Comparison of ENCODE assay signal across 9 mouse cellular contexts in genomic region chr7:97429705-97430104, GRCm38 (mm10). TPM values are rescaled to one million over a fixed set of nuclear protein-coding genes. Genes with fewer than 3 reads are reported as not detected.
A peak's percentile ranks its signal among the peaks of the same experiment; 100 is the strongest.
DNase-seq lines count a peak whose midpoint lies in the region; ATAC-seq lines count a peak whose summit lies in the region.
"Had no signal": no experiment of that assay in that cellular context is flagged by ENCODE, and none has a peak within 500 bp of the region (broad histone marks: within the 10 kb centered on the region; RNA-seq: fewer than 3 reads in every experiment).

No protein-coding gene starts in this region.

- H3K4me3 ChIP-seq in lung, embryonic 16.5 days (ENCODE audit: low read length): no peak overlapping the region
- H3K4me3 ChIP-seq in intestine, embryonic 14.5 days (ENCODE audit: low read depth, low read length): no peak overlapping the region
- H3K4me3 ChIP-seq: liver, embryonic 13.5 days had no signal

- 10% methylated on average over 5 of the region's 5 CpGs for WGBS in lung, embryonic 16.5 days
- 2% methylated on average over 5 of the region's 5 CpGs for WGBS in intestine, embryonic 14.5 days

- DNase-seq in lung, postnatal 14 days: no peak
- peak; percentile 88 for DNase-seq in embryo, embryonic 11 days
- DNase-seq in intestine, embryonic 14.5 days (ENCODE audit: low spot score): peak; percentile 71
- DNase-seq in yolk sac, embryonic 10.5 days (ENCODE audit: low spot score): peak; percentile 74
- no peak for DNase-seq in gastrocnemius, adult 18-20 months (ENCODE audit: low spot score)
- DNase-seq: liver, embryonic 13.5 days had no signal

- ATAC-seq in lung, embryonic 16.5 days (ENCODE audit: low read depth): peak; percentile 52
- no peak; the same call in 1 of the 2 replicates for ATAC-seq in intestine, embryonic 14.5 days (replicated peaks; ENCODE audit: low FRiP score, low TSS enrichment, low read depth)
- peak; percentile 20; the same call in 1 of the 2 replicates for ATAC-seq in megakaryocyte progenitor cell, adult 5-6 weeks (replicated peaks; ENCODE audit: poor library complexity)
- no peak for ATAC-seq in cerebellum, adult (ENCODE audit: insufficient number of reproducible peaks, low FRiP score, low TSS enrichment)

- H3K27me3 ChIP-seq in lung, embryonic 16.5 days (ENCODE audit: control insufficient read depth, insufficient read depth, low read depth, low read length): no peaks in the 10 kb centered on the region
- no peaks in the 10 kb centered on the region for H3K27me3 ChIP-seq in intestine, embryonic 14.5 days (replicated peaks; ENCODE audit: control insufficient read depth, insufficient read depth, low read length)
- H3K27me3 ChIP-seq: liver, embryonic 13.5 days had no signal

- H3K4me2 ChIP-seq in lung, embryonic 16.5 days (ENCODE audit: low read depth, low read length): no peak overlapping the region
- no peak overlapping the region for H3K4me2 ChIP-seq in intestine, embryonic 14.5 days (ENCODE audit: low read length)
- H3K4me2 ChIP-seq: liver, embryonic 13.5 days had no signal

- no peaks in the 10 kb centered on the region for H3K9me3 ChIP-seq in lung, embryonic 16.5 days (ENCODE audit: control insufficient read depth, low read length)
- no peaks in the 10 kb centered on the region for H3K9me3 ChIP-seq in intestine, embryonic 14.5 days (ENCODE audit: control insufficient read depth, low read length)
- H3K9me3 ChIP-seq: liver, embryonic 13.5 days had no signal

- peak overlapping the region; percentile 6; the same call in 1 of the 2 replicates for H3K27ac ChIP-seq in lung, embryonic 16.5 days (ENCODE audit: low read length)
- H3K27ac ChIP-seq in intestine, embryonic 14.5 days (ENCODE audit: low read depth): peak overlapping the region; percentile 16; the same call in 1 of the 2 replicates
- H3K27ac ChIP-seq: liver, embryonic 13.5 days had no signal

- no peak overlapping the region for H3K9ac ChIP-seq in lung, embryonic 16.5 days (ENCODE audit: low read length)
- H3K9ac ChIP-seq in intestine, embryonic 14.5 days (ENCODE audit: low read length): no peak overlapping the region
- H3K9ac ChIP-seq: liver, embryonic 13.5 days had no signal

- H3K36me3 ChIP-seq in lung, embryonic 16.5 days (ENCODE audit: control insufficient read depth, insufficient read depth, low read length): no peaks in the 10 kb centered on the region
- no peaks in the 10 kb centered on the region for H3K36me3 ChIP-seq in intestine, embryonic 14.5 days (ENCODE audit: control insufficient read depth, insufficient read depth, low read length)
- H3K36me3 ChIP-seq: liver, embryonic 13.5 days had no signal

- peaks cover 11% of the 10 kb centered on the region for H3K4me1 ChIP-seq in lung, embryonic 16.5 days (replicated peaks; ENCODE audit: control insufficient read depth, insufficient read depth, low read length)
- H3K4me1 ChIP-seq in intestine, embryonic 14.5 days (replicated peaks; ENCODE audit: control insufficient read depth, insufficient read depth, low read length): peaks cover 11% of the 10 kb centered on the region

RNA-seq across cellular contexts. Expression of gene Thrsp, which starts 12.2 kb away (rescaled TPM):
- 1.2 and 1.6 TPM in 2 replicates for polyA plus RNA-seq in lung, embryonic 16.5 days (2015; fragmentation: Nextera tagmentation; extraction: Ambion mirVana)
- 0.23 and 0.41 TPM in 2 replicates for polyA plus RNA-seq in intestine, embryonic 14.5 days (2014; fragmentation: Nextera tagmentation; extraction: Ambion mirVana)
- total RNA-seq in megakaryocyte progenitor cell, adult 5-6 weeks (2015): not detected in 2 replicates
- not detected in 2 replicates for total RNA-seq in megakaryocyte progenitor cell, adult 5-6 weeks (2017)
- 10 to 100 TPM; 15.3 to 19.5 TPM for total RNA-seq in gastrocnemius, adult 18-20 months (2021)
- polyA plus RNA-seq: liver, embryonic 13.5 days had no signal

RNA-seq across cellular contexts. Expression of gene Kctd14, which starts 21.4 kb away (rescaled TPM):
- 8.9 and 9.9 TPM in 2 replicates for polyA plus RNA-seq in lung, embryonic 16.5 days (2015; fragmentation: Nextera tagmentation; extraction: Ambion mirVana)
- polyA plus RNA-seq in intestine, embryonic 14.5 days (2014; fragmentation: Nextera tagmentation; extraction: Ambion mirVana): 1.7 and 2.2 TPM in 2 replicates
- total RNA-seq in megakaryocyte progenitor cell, adult 5-6 weeks (2015): 5.9 and 6.7 TPM in 2 replicates
- 3.3 and 5.1 TPM in 2 replicates for total RNA-seq in megakaryocyte progenitor cell, adult 5-6 weeks (2017)
- under 1 TPM in 1 of 2 experiments, not detected in 1; 0.14 TPM for total RNA-seq in gastrocnemius, adult 18-20 months (2021)

RNA-seq across cellular contexts. Expression of gene Ndufc2, which starts 29.9 kb away (rescaled TPM):
- 350 and 370 TPM in 2 replicates for polyA plus RNA-seq in lung, embryonic 16.5 days (2015; fragmentation: Nextera tagmentation; extraction: Ambion mirVana)
- polyA plus RNA-seq in intestine, embryonic 14.5 days (2014; fragmentation: Nextera tagmentation; extraction: Ambion mirVana): 386 and 389 TPM in 2 replicates
- 173 and 202 TPM in 2 replicates for total RNA-seq in megakaryocyte progenitor cell, adult 5-6 weeks (2015)
- 307 and 320 TPM in 2 replicates for total RNA-seq in megakaryocyte progenitor cell, adult 5-6 weeks (2017)
- 100 to 1,000 TPM; 266 to 292 TPM for total RNA-seq in gastrocnemius, adult 18-20 months (2021)

RNA-seq across cellular contexts. Expression of gene Ints4, which starts 51.1 kb away (rescaled TPM):
- polyA plus RNA-seq in lung, embryonic 16.5 days (2015; fragmentation: Nextera tagmentation; extraction: Ambion mirVana): 46.9 and 49.8 TPM in 2 replicates
- polyA plus RNA-seq in intestine, embryonic 14.5 days (2014; fragmentation: Nextera tagmentation; extraction: Ambion mirVana): 56.4 and 64.1 TPM in 2 replicates
- 80.7 and 124 TPM in 2 replicates for total RNA-seq in megakaryocyte progenitor cell, adult 5-6 weeks (2015)
- 44.6 and 62.6 TPM in 2 replicates for total RNA-seq in megakaryocyte progenitor cell, adult 5-6 weeks (2017)
- total RNA-seq in gastrocnemius, adult 18-20 months (2021): 10 to 100 TPM; 23.7 to 26.4 TPM

RNA-seq across cellular contexts. Expression of gene Alg8, which starts 58.3 kb away (rescaled TPM):
- 42.4 and 44.3 TPM in 2 replicates for polyA plus RNA-seq in lung, embryonic 16.5 days (2015; fragmentation: Nextera tagmentation; extraction: Ambion mirVana)
- polyA plus RNA-seq in intestine, embryonic 14.5 days (2014; fragmentation: Nextera tagmentation; extraction: Ambion mirVana): 46.2 and 48.6 TPM in 2 replicates
- total RNA-seq in megakaryocyte progenitor cell, adult 5-6 weeks (2015): 59.2 and 74.4 TPM in 2 replicates
- 35.1 and 40.5 TPM in 2 replicates for total RNA-seq in megakaryocyte progenitor cell, adult 5-6 weeks (2017)
- total RNA-seq in gastrocnemius, adult 18-20 months (2021): 1 to 10 TPM; 3.2 to 3.5 TPM

Comparison
In these comparisons a context has a peak if more than half of its experiments do, and no peak if none do; other contexts are left out.
1. ATAC-seq: peak in lung, embryonic 16.5 days (single experiment) and megakaryocyte progenitor cell, adult 5-6 weeks (single experiment); none in intestine, embryonic 14.5 days (single experiment) and cerebellum, adult (single experiment).
2. DNase-seq: peak in embryo, embryonic 11 days (single experiment), intestine, embryonic 14.5 days (single experiment) and yolk sac, embryonic 10.5 days (single experiment); none in lung, postnatal 14 days (single experiment) and gastrocnemius, adult 18-20 months (single experiment).
3. RNA of gene Thrsp, which starts 12.2 kb away (total RNA-seq): 15.3 to 19.5 TPM in gastrocnemius, adult 18-20 months; not detected in megakaryocyte progenitor cell, adult 5-6 weeks; every median in the first group is over 10 times any median in the second.